Mouse (Mus musculus): ENCODE data around the gene Cabp2. TPM values are rescaled to one million over a fixed set of nuclear protein-coding genes. Genes with fewer than 3 reads are reported as not detected.

Cabp2 gene
- total and polyA plus RNA-seq, 2 experiments, result 0.27 to 0.37 TPM

- WGBS, result 92% methylated on average over 11 of the region's 11 CpGs
- peaks cover 17% of the 10 kb centered on the region; the same call in 1 of the 2 replicates for H3K4me1 ChIP-seq (ENCODE audit: control insufficient read depth, insufficient read depth, low read length)
- no peaks in the 10 kb centered on the region for H3K79me2 ChIP-seq (ENCODE audit: control insufficient read depth, insufficient read depth, low read length)
- TF ChIP-seq CTCF (IDR thresholded peaks at IDR 0.05; ENCODE audit: low read depth, low read length), result no peak
- TF ChIP-seq POLR2A (IDR thresholded peaks at IDR 0.05; ENCODE audit: extremely low read depth, insufficient read depth, low read length), result no peak
- no peaks in the 10 kb centered on the region for H3K36me3 ChIP-seq (ENCODE audit: control insufficient read depth, insufficient read depth, low read length)
- no peak overlapping the region for H3K4me3 ChIP-seq (ENCODE audit: insufficient read depth, low read depth, low read length)
- H3K9ac ChIP-seq (ENCODE audit: low read depth, low read length), result no peak overlapping the region
- DNase-seq (ENCODE audit: extremely low read depth, low read depth, low spot score), result no peak
- no peak overlapping the region for H3K27ac ChIP-seq (replicated peaks; ENCODE audit: insufficient read depth, low read depth, low read length)
- no peaks in the 10 kb centered on the region for H3K27me3 ChIP-seq (ENCODE audit: control insufficient read depth, insufficient read depth, low read length)
These were observed 1.0 kb downstream of the Cabp2 start for GRCm38 (mm10) chr19:4082219-4082965.

- peaks cover 17% of the 10 kb centered on the region; the same call in 1 of the 2 replicates for H3K4me1 ChIP-seq (ENCODE audit: control insufficient read depth, insufficient read depth, low read length)
- no peak overlapping the region for H3K27ac ChIP-seq (replicated peaks; ENCODE audit: insufficient read depth, low read depth, low read length)
- TF ChIP-seq POLR2A (IDR thresholded peaks at IDR 0.05; ENCODE audit: extremely low read depth, insufficient read depth, low read length), result no peak
- no peak for TF ChIP-seq CTCF (IDR thresholded peaks at IDR 0.05; ENCODE audit: low read depth, low read length)
- no peak overlapping the region for H3K9ac ChIP-seq (ENCODE audit: low read depth, low read length)
- no peak overlapping the region for H3K4me3 ChIP-seq (ENCODE audit: insufficient read depth, low read depth, low read length)
- no peaks in the 10 kb centered on the region for H3K36me3 ChIP-seq (ENCODE audit: control insufficient read depth, insufficient read depth, low read length)
- 89% methylated on average over 7 of the region's 7 CpGs for WGBS
- DNase-seq (ENCODE audit: extremely low read depth, low read depth, low spot score), result no peak
- no peaks in the 10 kb centered on the region for H3K27me3 ChIP-seq (ENCODE audit: control insufficient read depth, insufficient read depth, low read length)
- no peaks in the 10 kb centered on the region for H3K79me2 ChIP-seq (ENCODE audit: control insufficient read depth, insufficient read depth, low read length)
These were observed 1.9 kb downstream of the Cabp2 start for GRCm38 (mm10) chr19:4083316-4083715.

GRCm38 (mm10) chr19:4083826-4084225 is 2.4 kb downstream of the Cabp2 start:
- H3K27ac ChIP-seq (replicated peaks; ENCODE audit: insufficient read depth, low read depth, low read length), result no peak overlapping the region
- H3K79me2 ChIP-seq (ENCODE audit: control insufficient read depth, insufficient read depth, low read length), result no peaks in the 10 kb centered on the region
- H3K4me1 ChIP-seq (ENCODE audit: control insufficient read depth, insufficient read depth, low read length), result peaks cover 17% of the 10 kb centered on the region; the same call in 1 of the 2 replicates
- H3K4me3 ChIP-seq (ENCODE audit: insufficient read depth, low read depth, low read length), result no peak overlapping the region
- no peak for DNase-seq (ENCODE audit: extremely low read depth, low read depth, low spot score)
- 80% methylated on average over 8 of the region's 8 CpGs for WGBS
- H3K36me3 ChIP-seq (ENCODE audit: control insufficient read depth, insufficient read depth, low read length), result no peaks in the 10 kb centered on the region
- TF ChIP-seq CTCF (IDR thresholded peaks at IDR 0.05; ENCODE audit: low read depth, low read length) (no peak), POLR2A (IDR thresholded peaks at IDR 0.05; ENCODE audit: extremely low read depth, insufficient read depth, low read length) (no peak)
- H3K9ac ChIP-seq (ENCODE audit: low read depth, low read length), result no peak overlapping the region
- no peaks in the 10 kb centered on the region for H3K27me3 ChIP-seq (ENCODE audit: control insufficient read depth, insufficient read depth, low read length)

GRCm38 (mm10) chr19:4084984-4085383 is 3.6 kb downstream of the Cabp2 start:
- H3K4me1 ChIP-seq (ENCODE audit: control insufficient read depth, insufficient read depth, low read length), result peaks cover 14% of the 10 kb centered on the region; the same call in 1 of the 2 replicates
- DNase-seq (ENCODE audit: extremely low read depth, low read depth, low spot score), result peak; percentile 77
- no peaks in the 10 kb centered on the region for H3K36me3 ChIP-seq (ENCODE audit: control insufficient read depth, insufficient read depth, low read length)
- no peaks in the 10 kb centered on the region for H3K79me2 ChIP-seq (ENCODE audit: control insufficient read depth, insufficient read depth, low read length)
- TF ChIP-seq CTCF (IDR thresholded peaks at IDR 0.05; ENCODE audit: low read depth, low read length) (peak; percentile 74), POLR2A (IDR thresholded peaks at IDR 0.05; ENCODE audit: extremely low read depth, insufficient read depth, low read length) (no peak)
- peak overlapping the region; percentile 32 for H3K9ac ChIP-seq (ENCODE audit: low read depth, low read length)
- no peaks in the 10 kb centered on the region for H3K27me3 ChIP-seq (ENCODE audit: control insufficient read depth, insufficient read depth, low read length)
- WGBS, result 47% methylated on average over 1 of the region's 1 CpGs
- no peak overlapping the region for H3K4me3 ChIP-seq (ENCODE audit: insufficient read depth, low read depth, low read length)
- H3K27ac ChIP-seq (replicated peaks; ENCODE audit: insufficient read depth, low read depth, low read length), result no peak overlapping the region; the same call in 1 of the 2 replicates

GRCm38 (mm10) chr19:4086156-4086555 is 4.8 kb downstream of the Cabp2 start:
- no peak overlapping the region for H3K27ac ChIP-seq (replicated peaks; ENCODE audit: insufficient read depth, low read depth, low read length)
- no peak overlapping the region for H3K9ac ChIP-seq (ENCODE audit: low read depth, low read length)
- WGBS, result 91% methylated on average over 15 of the region's 15 CpGs
- H3K4me3 ChIP-seq (ENCODE audit: insufficient read depth, low read depth, low read length), result no peak overlapping the region
- DNase-seq (ENCODE audit: extremely low read depth, low read depth, low spot score), result no peak
- no peak for TF ChIP-seq POLR2A (IDR thresholded peaks at IDR 0.05; ENCODE audit: extremely low read depth, insufficient read depth, low read length)
- no peak for TF ChIP-seq CTCF (IDR thresholded peaks at IDR 0.05; ENCODE audit: low read depth, low read length)
- H3K79me2 ChIP-seq (ENCODE audit: control insufficient read depth, insufficient read depth, low read length), result no peaks in the 10 kb centered on the region
- no peaks in the 10 kb centered on the region for H3K36me3 ChIP-seq (ENCODE audit: control insufficient read depth, insufficient read depth, low read length)
- H3K27me3 ChIP-seq (ENCODE audit: control insufficient read depth, insufficient read depth, low read length), result no peaks in the 10 kb centered on the region
- peaks cover 8% of the 10 kb centered on the region; the same call in 1 of the 2 replicates for H3K4me1 ChIP-seq (ENCODE audit: control insufficient read depth, insufficient read depth, low read length)

- no peaks in the 10 kb centered on the region for H3K36me3 ChIP-seq (ENCODE audit: control insufficient read depth, insufficient read depth, low read length)
- no peak for DNase-seq (ENCODE audit: extremely low read depth, low read depth, low spot score)
- no peak overlapping the region for H3K4me3 ChIP-seq (ENCODE audit: insufficient read depth, low read depth, low read length)
- TF ChIP-seq CTCF (IDR thresholded peaks at IDR 0.05; ENCODE audit: low read depth, low read length), result no peak
- no peak for TF ChIP-seq POLR2A (IDR thresholded peaks at IDR 0.05; ENCODE audit: extremely low read depth, insufficient read depth, low read length)
- no peak overlapping the region for H3K9ac ChIP-seq (ENCODE audit: low read depth, low read length)
- 76% methylated on average over 5 of the region's 5 CpGs for WGBS
- peaks cover 4% of the 10 kb centered on the region; the same call in 1 of the 2 replicates for H3K4me1 ChIP-seq (ENCODE audit: control insufficient read depth, insufficient read depth, low read length)
- H3K79me2 ChIP-seq (ENCODE audit: control insufficient read depth, insufficient read depth, low read length), result no peaks in the 10 kb centered on the region
- no peak overlapping the region for H3K27ac ChIP-seq (replicated peaks; ENCODE audit: insufficient read depth, low read depth, low read length)
- no peaks in the 10 kb centered on the region for H3K27me3 ChIP-seq (ENCODE audit: control insufficient read depth, insufficient read depth, low read length)
These were observed 5.7 kb downstream of the Cabp2 start for GRCm38 (mm10) chr19:4087090-4087489.

Measured in liver, adult 2 months (tissue).